Mouse (Mus musculus) spleen, adult 10 weeks (tissue): ENCODE data around the gene Arhgap29. TPM values are rescaled to one million over a fixed set of nuclear protein-coding genes. Genes with fewer than 3 reads are reported as not detected.

Source experiments
- polyA plus RNA-seq: library from polyadenylated mRNA; stranded (reverse); fragments of 350-450 nt; fragmentation: Illumina TruSeq; extraction: RNeasy Lipid Tissue Mini Kit (QIAGEN cat#74804); gene quantifications from one replicate; pipeline ENCODE4 v1.2.3, GENCODE M21; 2015; ENCODE audit warnings: low replicate concordance; ENCODE audit not compliant: insufficient read depth

Arhgap29 gene
- polyA plus RNA-seq, result 51.7 TPM

GRCm38 (mm10) chr3:121952041-121952591 is at the start of gene Arhgap29:
TSS of gene Arhgap29 (plus strand) at chr3:121952541.

GRCm38 (mm10) chr3:122043799-122044547 is 91.6 kb downstream of the Arhgap29 start, which contains the start of gene Abca4:
TSS of gene Abca4 (plus strand) at chr3:122044443.

Other genes starting within 250 kb of the Arhgap29 start
- 8.0 TPM for gene F3, start 229.0 kb upstream of the Arhgap29 start, polyA plus RNA-seq
- 28.3 TPM for gene Abcd3, start 137.2 kb upstream of the Arhgap29 start, polyA plus RNA-seq
- gene Abca4, start 91.9 kb downstream of the Arhgap29 start, polyA plus RNA-seq, result 0.66 TPM